Mouse (Mus musculus) C2C12 (cell line): ENCODE results near the gene Dido1.

Experiments used
- CEBPB ChIP-seq: IDR thresholded peaks from one replicate; pipeline ENCODE4 v1.6.1; 2011; ENCODE audit warnings: low read depth, mild to moderate bottlenecking, control low read depth, moderate library complexity
- CTCF ChIP-seq: IDR thresholded peaks from one replicate; pipeline ENCODE4 v1.5.1; 2011; ENCODE audit not compliant: control insufficient read depth, insufficient read depth, insufficient read length
- FOSL1 ChIP-seq: IDR thresholded peaks from one replicate; pipeline ENCODE4 v1.8.0; 2011; ENCODE audit warnings: mild to moderate bottlenecking, low read length; ENCODE audit not compliant: poor library complexity, insufficient read depth, severe bottlenecking
- USF1 ChIP-seq: IDR thresholded peaks from one replicate; pipeline ENCODE4 v1.6.1; 2011; ENCODE audit warnings: low read depth, mild to moderate bottlenecking, control low read depth, moderate library complexity

GRCm38 (mm10) chr2:180725414-180725778 lies 15.6 kb upstream of the Dido1 start:
- no peak for TF ChIP-seq CTCF
- TF ChIP-seq USF1, result no peak
- no peak for TF ChIP-seq CEBPB
- TF ChIP-seq FOSL1, result no peak
